Mouse (Mus musculus): ENCODE results near the gene Ciao2b. TPM values are rescaled to one million over a fixed set of nuclear protein-coding genes. Genes with fewer than 3 reads are reported as not detected.
A peak's percentile ranks its signal among the peaks of the same experiment; 100 is the strongest.

The Ciao2b gene
- polyA plus RNA-seq, 1 experiment from 2014 or later: 154 TPM

DNA sequence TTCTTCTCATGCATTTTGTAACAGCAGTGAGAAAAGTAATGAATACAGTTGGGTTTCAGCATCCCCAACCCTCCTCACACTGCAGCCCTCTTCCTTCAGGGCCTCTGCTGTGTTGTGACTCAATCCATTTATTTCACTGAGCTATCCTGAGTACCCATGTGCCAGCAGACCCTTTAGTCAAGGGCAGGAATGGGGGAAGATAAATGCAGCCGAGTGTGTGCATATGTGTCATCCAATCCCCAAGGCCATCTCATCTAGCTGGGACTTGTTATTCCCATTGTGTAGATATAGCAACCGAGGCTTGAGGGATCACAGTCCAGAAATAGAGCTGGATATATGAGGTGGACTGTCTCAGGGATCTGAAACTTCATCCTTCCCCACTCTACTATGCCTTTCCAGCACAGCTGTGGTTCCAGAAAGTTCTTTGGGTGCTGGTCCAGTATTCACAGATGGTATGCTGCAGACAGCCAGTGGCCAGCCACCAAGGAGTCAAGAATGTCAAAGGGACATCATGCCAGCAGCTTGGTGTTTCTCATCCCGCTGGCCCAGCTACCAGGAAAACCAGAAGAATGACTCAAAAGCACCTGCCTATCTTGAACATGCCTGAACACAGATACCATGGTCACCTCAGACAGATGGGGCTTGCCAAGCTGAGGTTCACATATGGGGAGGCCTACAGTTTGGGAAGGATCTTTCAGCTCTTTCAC, 6.6 kb downstream of the Ciao2b start:
- Histone ChIP-seq H3K4me1 (ENCODE audit: control insufficient read depth, insufficient read depth, low read length) (no peaks in the 10 kb centered on the region), H3K9me3 (replicated peaks; ENCODE audit: control insufficient read depth, low read length) (no peaks in the 10 kb centered on the region), H3K4me3 (ENCODE audit: low read depth, low read length) (no peak overlapping the region), H3K27me3 (replicated peaks; ENCODE audit: control insufficient read depth, insufficient read depth, low read length) (peaks cover 10% of the 10 kb centered on the region), H3K9ac (ENCODE audit: low read length) (no peak overlapping the region), H3K36me3 (ENCODE audit: control insufficient read depth, insufficient read depth, low read length) (peaks cover 25% of the 10 kb centered on the region), H3K27ac (ENCODE audit: low read depth, low read length) (no peak overlapping the region), H3K4me2 (ENCODE audit: low read length) (no peak overlapping the region)
- WGBS: 87% methylated on average over 3 of the region's 3 CpGs
- DNase-seq (ENCODE audit: low spot score): no peak
- no peak for ATAC-seq

DNA sequence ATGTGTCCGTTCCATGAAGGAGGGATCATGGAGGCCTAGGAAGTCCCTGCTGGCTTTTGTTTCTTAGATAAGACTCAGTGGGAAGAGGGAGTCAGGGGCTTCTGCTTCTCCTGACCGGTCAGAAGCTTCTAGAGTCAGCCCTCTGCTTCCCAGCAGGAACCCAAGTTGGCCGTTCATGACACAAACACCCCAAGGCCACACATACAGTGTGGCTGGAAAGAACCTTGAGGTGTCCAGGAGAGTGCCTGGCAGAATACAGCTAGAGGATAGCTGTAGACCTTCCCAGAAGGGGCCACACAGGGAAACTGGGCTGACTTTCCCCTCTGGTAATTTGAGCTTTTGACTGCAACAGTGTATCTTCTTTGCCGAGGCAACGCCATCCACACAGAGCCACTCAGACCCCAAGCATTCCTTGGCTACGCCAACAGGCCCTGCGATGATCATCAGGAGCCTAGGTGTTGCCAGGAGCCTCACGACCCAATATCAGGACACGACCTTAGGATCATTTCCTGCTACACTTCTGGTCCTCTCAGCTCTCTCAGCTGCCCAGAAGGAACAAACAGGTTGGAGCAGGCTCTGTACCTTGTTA, 8.5 kb downstream of the Ciao2b start:
- Histone ChIP-seq H3K9me3 (replicated peaks; ENCODE audit: control insufficient read depth, low read length) (no peaks in the 10 kb centered on the region), H3K36me3 (ENCODE audit: control insufficient read depth, insufficient read depth, low read length) (peaks cover 12% of the 10 kb centered on the region), H3K27me3 (replicated peaks; ENCODE audit: control insufficient read depth, insufficient read depth, low read length) (peaks cover 15% of the 10 kb centered on the region), H3K4me3 (ENCODE audit: low read depth, low read length) (no peak overlapping the region), H3K4me1 (ENCODE audit: control insufficient read depth, insufficient read depth, low read length) (no peaks in the 10 kb centered on the region), H3K27ac (ENCODE audit: low read depth, low read length) (no peak overlapping the region), H3K4me2 (ENCODE audit: low read length) (no peak overlapping the region), H3K9ac (ENCODE audit: low read length) (no peak overlapping the region)
- 67% methylated on average over 9 of the region's 9 CpGs for WGBS
- DNase-seq (ENCODE audit: low spot score): no peak
- no peak for ATAC-seq

DNA sequence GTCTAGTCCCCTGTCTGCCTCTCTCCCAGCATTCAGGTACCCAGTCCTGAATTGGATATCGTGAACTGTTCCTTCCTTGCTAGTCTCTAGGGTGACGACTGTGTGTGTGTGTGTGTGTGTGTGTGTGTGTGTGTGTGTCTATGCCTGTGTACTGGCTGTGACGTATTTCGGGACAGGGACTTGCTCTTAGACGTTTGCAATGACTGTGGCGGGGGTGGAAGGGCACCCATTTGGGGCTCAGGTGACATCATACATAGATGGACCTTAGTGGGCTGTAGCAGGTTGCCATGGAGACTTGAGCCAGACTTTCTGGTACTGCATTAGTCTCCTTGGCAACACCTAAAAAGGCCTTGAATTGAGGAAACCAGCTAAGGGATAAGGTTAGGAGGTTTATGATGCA, 9.3 kb downstream of the Ciao2b start:
- peak; percentile 45 for DNase-seq (ENCODE audit: low spot score)
- H3K36me3 ChIP-seq (ENCODE audit: control insufficient read depth, insufficient read depth, low read length): peaks cover 9% of the 10 kb centered on the region
- H3K4me2 ChIP-seq (ENCODE audit: low read length): no peak overlapping the region
- H3K27ac ChIP-seq (ENCODE audit: low read depth, low read length): no peak overlapping the region
- H3K4me1 ChIP-seq (ENCODE audit: control insufficient read depth, insufficient read depth, low read length): no peaks in the 10 kb centered on the region
- ATAC-seq: peak; percentile 21; the same call in 1 of the 2 replicates
- H3K4me3 ChIP-seq (ENCODE audit: low read depth, low read length): no peak overlapping the region
- H3K9ac ChIP-seq (ENCODE audit: low read length): no peak overlapping the region
- 62% methylated on average over 6 of the region's 6 CpGs for WGBS
- H3K27me3 ChIP-seq (replicated peaks; ENCODE audit: control insufficient read depth, insufficient read depth, low read length): peaks cover 15% of the 10 kb centered on the region
- no peaks in the 10 kb centered on the region for H3K9me3 ChIP-seq (replicated peaks; ENCODE audit: control insufficient read depth, low read length)

DNA sequence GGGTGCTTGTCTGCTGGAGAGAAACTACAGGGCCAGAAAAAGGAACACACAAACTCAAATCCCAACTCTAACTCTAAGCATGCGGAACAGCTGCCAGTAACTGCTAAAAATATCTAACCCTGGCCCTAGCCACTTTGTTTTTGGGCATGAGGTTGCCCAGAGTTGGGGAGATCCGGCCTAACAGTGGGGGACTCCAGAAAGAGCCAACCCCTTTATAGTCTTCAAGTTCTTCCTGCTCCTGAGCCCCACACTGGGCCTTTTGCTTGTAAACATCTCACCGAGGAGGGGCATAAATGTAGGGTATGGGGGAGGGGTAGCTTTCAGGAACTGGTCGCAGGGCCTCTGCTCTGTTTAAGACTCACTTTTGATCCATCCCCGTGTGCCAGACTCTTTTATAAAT, 9.8 kb downstream of the Ciao2b start:
- DNase-seq (ENCODE audit: low spot score): no peak
- H3K4me2 ChIP-seq (ENCODE audit: low read length): no peak overlapping the region
- peaks cover 15% of the 10 kb centered on the region for H3K27me3 ChIP-seq (replicated peaks; ENCODE audit: control insufficient read depth, insufficient read depth, low read length)
- H3K4me3 ChIP-seq (ENCODE audit: low read depth, low read length): no peak overlapping the region
- H3K9ac ChIP-seq (ENCODE audit: low read length): no peak overlapping the region
- peaks cover 9% of the 10 kb centered on the region for H3K36me3 ChIP-seq (ENCODE audit: control insufficient read depth, insufficient read depth, low read length)
- no peaks in the 10 kb centered on the region for H3K4me1 ChIP-seq (ENCODE audit: control insufficient read depth, insufficient read depth, low read length)
- ATAC-seq: no peak
- 40% methylated on average over 5 of the region's 5 CpGs for WGBS
- H3K9me3 ChIP-seq (replicated peaks; ENCODE audit: control insufficient read depth, low read length): no peaks in the 10 kb centered on the region
- H3K27ac ChIP-seq (ENCODE audit: low read depth, low read length): no peak overlapping the region

DNA sequence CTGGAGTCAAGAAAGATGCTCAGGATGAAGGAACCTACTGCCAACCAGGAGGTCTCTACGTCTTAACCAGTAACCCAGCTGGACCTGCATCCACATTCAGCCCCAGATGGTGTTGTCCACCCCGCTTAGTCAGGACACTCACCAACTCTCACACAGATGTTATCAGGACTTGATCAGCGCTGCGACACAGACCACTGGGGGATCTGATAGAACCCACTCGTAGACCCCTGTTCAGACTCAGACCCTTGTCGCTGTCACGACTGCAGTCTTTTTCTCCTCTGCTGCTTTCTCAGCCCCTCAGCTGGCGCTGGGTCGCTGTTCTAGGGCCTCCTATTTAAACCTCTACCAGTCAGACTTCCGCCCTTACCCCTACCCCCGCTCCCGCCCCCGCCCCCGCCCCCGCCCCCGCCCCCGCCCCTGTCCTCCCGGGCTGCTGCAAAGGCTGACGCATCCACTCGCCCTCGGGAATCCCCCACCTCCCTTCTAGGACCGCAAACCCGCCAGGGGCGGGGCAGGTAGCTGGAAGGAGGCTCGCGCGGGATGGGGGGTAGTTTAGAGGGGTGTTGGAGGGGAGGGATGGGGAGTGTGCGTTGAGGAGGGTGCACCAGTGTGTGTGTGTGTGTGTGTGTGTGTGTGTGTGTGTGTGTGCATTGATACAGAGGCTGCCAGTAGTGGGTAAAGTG, 10.6 kb downstream of the Ciao2b start, which contains the start of gene Rrad:
Gene Rrad, minus strand, starts transcription at position 347 of the 683 bp plus-strand sequence.
- peak; percentile 68 for ATAC-seq
- Histone ChIP-seq H3K27me3 (replicated peaks; ENCODE audit: control insufficient read depth, insufficient read depth, low read length) (peaks cover 15% of the 10 kb centered on the region), H3K4me2 (ENCODE audit: low read length) (peak within 1 kb of the TSS; percentile 60), H3K4me1 (ENCODE audit: control insufficient read depth, insufficient read depth, low read length) (no peaks in the 10 kb centered on the region), H3K27ac (ENCODE audit: low read depth, low read length) (no peak within 1 kb of the TSS), H3K4me3 (ENCODE audit: low read depth, low read length) (peak within 1 kb of the TSS; percentile 30), H3K36me3 (ENCODE audit: control insufficient read depth, insufficient read depth, low read length) (peaks cover 9% of the 10 kb centered on the region), H3K9me3 (replicated peaks; ENCODE audit: control insufficient read depth, low read length) (no peaks in the 10 kb centered on the region), H3K9ac (ENCODE audit: low read length) (peak within 1 kb of the TSS; percentile 47)
- DNase-seq (ENCODE audit: low spot score): peak; percentile 42
- WGBS: under 1% methylated on average over 25 of the region's 28 CpGs

DNA sequence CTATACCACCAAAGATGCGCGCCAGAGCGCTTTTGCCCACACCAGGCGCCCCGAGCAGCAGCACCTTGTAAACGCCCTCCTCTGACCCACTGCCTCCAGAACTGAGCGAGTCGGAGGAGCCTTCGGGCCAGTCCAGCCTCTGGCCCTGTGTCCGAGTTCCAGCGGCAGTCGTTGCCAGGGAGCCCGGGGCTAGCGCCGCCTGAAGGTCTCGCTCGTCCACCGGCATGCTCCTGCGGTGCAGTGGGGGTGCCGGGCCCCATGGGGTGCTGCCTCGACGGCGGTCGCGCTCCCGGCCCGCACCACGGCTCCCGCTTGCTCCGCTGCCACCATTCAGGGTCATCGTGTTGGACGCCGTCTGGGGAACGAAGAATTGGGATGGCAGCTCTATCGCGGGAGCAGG, 11.2 kb downstream of the Ciao2b start:
- DNase-seq (ENCODE audit: low spot score): no peak
- WGBS: under 1% methylated on average over 36 of the region's 36 CpGs
- no peaks in the 10 kb centered on the region for H3K4me1 ChIP-seq (ENCODE audit: control insufficient read depth, insufficient read depth, low read length)
- H3K4me3 ChIP-seq (ENCODE audit: low read depth, low read length): peak overlapping the region; percentile 30
- H3K36me3 ChIP-seq (ENCODE audit: control insufficient read depth, insufficient read depth, low read length): peaks cover 8% of the 10 kb centered on the region
- H3K9ac ChIP-seq (ENCODE audit: low read length): peak overlapping the region; percentile 47
- ATAC-seq: peak; percentile 27
- H3K27ac ChIP-seq (ENCODE audit: low read depth, low read length): no peak overlapping the region
- H3K9me3 ChIP-seq (replicated peaks; ENCODE audit: control insufficient read depth, low read length): no peaks in the 10 kb centered on the region
- H3K27me3 ChIP-seq (replicated peaks; ENCODE audit: control insufficient read depth, insufficient read depth, low read length): peaks cover 15% of the 10 kb centered on the region
- peak overlapping the region; percentile 60 for H3K4me2 ChIP-seq (ENCODE audit: low read length)

DNA sequence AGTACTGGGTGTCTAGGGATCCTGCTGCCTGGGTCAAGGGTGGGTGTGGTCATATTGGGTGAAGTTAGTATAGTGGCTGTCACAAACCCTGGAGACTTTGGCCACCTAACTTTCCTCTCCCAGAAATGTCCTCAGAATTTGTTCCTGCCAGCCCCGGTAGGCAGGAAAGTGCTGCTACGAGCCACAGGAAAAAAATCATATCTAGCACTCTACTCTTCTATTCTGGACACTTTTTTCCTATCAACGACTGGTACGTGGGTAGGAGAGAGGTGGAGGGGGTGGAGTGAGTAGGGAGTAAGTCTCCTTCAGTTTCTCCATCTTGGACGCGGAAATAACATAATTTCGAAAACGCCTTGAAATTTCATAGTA, 11.7 kb downstream of the Ciao2b start:
- Histone ChIP-seq H3K27ac (ENCODE audit: low read depth, low read length) (no peak overlapping the region), H3K4me1 (ENCODE audit: control insufficient read depth, insufficient read depth, low read length) (no peaks in the 10 kb centered on the region), H3K9me3 (replicated peaks; ENCODE audit: control insufficient read depth, low read length) (no peaks in the 10 kb centered on the region), H3K36me3 (ENCODE audit: control insufficient read depth, insufficient read depth, low read length) (peaks cover 3% of the 10 kb centered on the region), H3K4me3 (ENCODE audit: low read depth, low read length) (no peak overlapping the region), H3K27me3 (replicated peaks; ENCODE audit: control insufficient read depth, insufficient read depth, low read length) (peaks cover 15% of the 10 kb centered on the region), H3K4me2 (ENCODE audit: low read length) (peak overlapping the region; percentile 60; the same call in 1 of the 2 replicates), H3K9ac (ENCODE audit: low read length) (no peak overlapping the region)
- WGBS: 37% methylated on average over 8 of the region's 8 CpGs
- ATAC-seq (no peak), DNase-seq (ENCODE audit: low spot score) (no peak)

GRCm38 (mm10) chr8:104629306-104630110, 12.3 kb downstream of the Ciao2b start:
- ATAC-seq (no peak), DNase-seq (ENCODE audit: low spot score) (no peak)
- H3K9me3 ChIP-seq (replicated peaks; ENCODE audit: control insufficient read depth, low read length): no peaks in the 10 kb centered on the region
- no peak overlapping the region for H3K4me3 ChIP-seq (ENCODE audit: low read depth, low read length)
- H3K27me3 ChIP-seq (replicated peaks; ENCODE audit: control insufficient read depth, insufficient read depth, low read length): peaks cover 15% of the 10 kb centered on the region
- no peak overlapping the region for H3K9ac ChIP-seq (ENCODE audit: low read length)
- no peak overlapping the region for H3K27ac ChIP-seq (ENCODE audit: low read depth, low read length)
- H3K36me3 ChIP-seq (ENCODE audit: control insufficient read depth, insufficient read depth, low read length): no peaks in the 10 kb centered on the region
- WGBS: 81% methylated on average over 22 of the region's 22 CpGs
- no peak overlapping the region for H3K4me2 ChIP-seq (ENCODE audit: low read length)
- no peaks in the 10 kb centered on the region for H3K4me1 ChIP-seq (ENCODE audit: control insufficient read depth, insufficient read depth, low read length)
